Mouse (Mus musculus): ENCODE data around the gene Gm21936.
"Not testable (repeated sequence)": the region's sequence is repeated elsewhere in the genome, so short reads cannot be mapped to it uniquely, and the experiment has no call there.

Gm21936 gene

DNA sequence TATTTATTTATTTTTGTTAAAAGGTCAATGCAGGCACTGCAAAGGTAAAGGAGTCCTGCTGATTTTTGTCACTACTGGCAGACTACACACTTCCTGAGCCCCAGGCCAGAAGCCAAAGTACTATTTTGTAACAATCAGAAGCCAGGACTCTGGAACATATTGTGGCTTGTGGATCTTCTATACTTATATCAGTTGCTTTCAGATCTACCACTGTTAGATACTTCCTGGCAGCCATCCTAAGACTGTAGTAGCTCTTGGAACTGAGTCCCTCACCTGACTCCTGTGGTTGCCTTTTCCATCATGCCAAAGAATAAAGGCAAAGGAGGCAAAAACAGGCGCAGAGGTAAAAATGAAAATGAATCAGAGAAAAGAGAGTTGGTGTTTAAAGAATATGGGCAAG, at the start of gene Gm21936:
Gene Gm21936 (plus strand): TSS at position 301 of the 400 bp plus-strand sequence.
- not testable (repeated sequence) for DNase-seq

DNA sequence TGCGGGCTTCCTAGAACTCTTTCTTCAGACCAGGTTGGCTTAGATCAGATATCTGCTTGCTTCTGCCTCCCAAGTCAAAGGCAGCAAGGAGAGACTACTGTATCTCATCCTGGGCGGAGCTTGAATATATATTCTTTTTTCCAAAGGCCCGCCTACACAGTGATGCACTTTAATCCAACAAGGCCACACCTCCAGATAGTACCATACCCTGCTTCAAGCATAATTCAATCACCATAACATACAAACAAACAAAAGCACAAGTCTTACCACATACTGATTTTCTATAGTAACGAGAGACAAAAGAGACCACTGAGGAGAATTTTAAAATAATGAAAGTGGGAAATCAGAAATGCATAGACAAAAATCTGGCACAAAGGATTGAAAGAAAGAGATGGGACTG, 19.7 kb upstream of the Gm21936 start, which contains the start of gene Gm21319:
Gene Gm21319 (minus strand): TSS at position 101 of the 400 bp plus-strand sequence.
- not testable (repeated sequence) for DNase-seq

DNA sequence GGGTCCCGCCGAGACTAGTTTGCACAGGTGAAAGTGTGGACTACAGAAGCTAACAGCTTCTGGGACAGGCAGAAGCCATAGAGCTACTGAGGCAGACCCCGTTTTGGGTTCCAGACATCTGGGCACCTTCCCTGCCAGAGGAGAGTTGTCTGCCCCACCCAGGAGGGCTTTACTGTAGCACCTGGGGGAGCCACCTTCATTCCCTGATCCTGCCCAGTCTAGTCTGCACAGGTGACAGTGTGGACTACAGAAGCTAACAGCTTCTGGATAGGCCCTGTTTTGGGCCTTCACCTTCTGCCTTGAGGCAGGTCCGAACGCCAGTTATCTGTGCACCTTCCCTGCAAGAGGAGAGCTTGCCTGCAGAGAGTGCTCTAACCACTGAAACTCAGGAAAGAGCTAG, 2.7 kb downstream of the Gm21936 start:
- DNase-seq = not testable (repeated sequence)

DNA sequence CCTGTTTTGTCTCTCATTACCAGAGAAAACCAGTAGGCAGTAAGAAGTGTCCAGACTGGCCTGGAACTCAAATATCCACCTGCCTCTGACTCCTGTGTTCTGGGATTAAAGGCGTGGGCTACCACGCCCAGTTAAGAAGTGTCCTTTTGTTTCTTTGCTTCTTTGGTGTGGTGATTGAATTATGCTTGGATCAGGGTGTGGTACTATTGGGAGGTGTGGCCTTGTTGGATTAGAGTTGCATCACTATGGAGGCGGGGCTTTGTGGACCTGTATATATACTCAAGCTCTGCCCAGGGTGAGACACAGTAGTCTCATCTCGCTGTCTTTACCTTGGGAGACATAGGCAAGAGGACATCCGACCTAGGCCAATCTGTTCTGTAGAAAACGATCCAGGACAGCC, 21.0 kb downstream of the Gm21936 start, which contains the start of gene BB287469:
Gene BB287469 (plus strand): TSS at position 301 of the 400 bp plus-strand sequence.
- not testable (repeated sequence) for DNase-seq

DNA sequence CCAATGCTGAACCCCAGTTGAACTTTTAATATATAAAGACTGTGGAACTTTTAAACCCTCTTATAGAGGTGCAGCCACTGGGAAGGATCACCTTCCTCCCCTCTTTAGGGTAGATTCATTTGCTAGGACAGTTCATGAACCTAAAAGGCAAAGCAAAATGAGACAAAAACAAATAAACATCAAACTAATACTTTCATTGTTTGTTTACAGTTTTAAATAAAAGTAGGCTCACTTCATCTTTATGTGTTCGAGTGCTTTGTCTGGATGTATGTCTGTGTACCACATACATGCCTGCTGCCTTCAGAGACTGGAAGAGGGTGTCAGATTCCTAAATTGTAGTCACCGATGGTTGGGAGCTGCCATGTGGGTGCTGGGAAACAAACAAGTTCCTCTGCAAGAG, 46.9 kb downstream of the Gm21936 start, which contains the start of gene Gm2001:
Gene Gm2001 (minus strand): TSS at position 101 of the 400 bp plus-strand sequence.
- DNase-seq = not testable (repeated sequence)
